Mouse (Mus musculus) skeletal muscle tissue, postnatal 0 days (tissue): ENCODE measurements around the gene Rab32. TPM values are rescaled to one million over a fixed set of nuclear protein-coding genes. Genes with fewer than 3 reads are reported as not detected.

Experiments used
- polyA plus RNA-seq: library from polyadenylated mRNA; unstranded; fragments of >200 nt; fragmentation: Nextera tagmentation; extraction: Ambion mirVana; gene quantifications from 2 replicates; pipeline ENCODE4 v1.2.1, GENCODE M21; 2015

The Rab32 gene
- polyA plus RNA-seq: 8.0 and 12.3 TPM in 2 replicates

GRCm38 (mm10) chr10:10557570-10558336 is at the start of gene Rab32:
Gene Rab32 (minus strand): TSS chr10:10558265.

Other genes with a start within 250 kb of the Rab32 start
- gene Adgb, start 85.9 kb downstream of the Rab32 start, polyA plus RNA-seq: 0.10 and 0.12 TPM in 2 replicates
- not detected in 2 replicates for gene Gm10944, start 123.1 kb upstream of the Rab32 start, polyA plus RNA-seq